Mouse (Mus musculus) liver, embryonic 11.5 days (tissue): ENCODE measurements around the gene Spred2. TPM values are rescaled to one million over a fixed set of nuclear protein-coding genes. Genes with fewer than 3 reads are reported as not detected.

Source experiments
- ATAC-seq: fragments of 200-750 bp; cut with Nextera tagmentation; replicated peaks from 2 replicates; pipeline ENCODE4 v1.8.0; 2017; ENCODE audit warnings: moderate number of reproducible peaks, mild to moderate bottlenecking, moderate TSS enrichment, moderate library complexity; ENCODE audit not compliant: low FRiP score
- DNase-seq: peaks from one replicate; pipeline ENCODE4 v3.0.0-alpha.2; 2017; ENCODE audit warnings: low spot score
- H3K27ac ChIP-seq: fragments of 300-500 bp; sonication (generic); 2 replicates; pipeline ENCODE4 v1.5.1; 2014; ENCODE audit warnings: mild to moderate bottlenecking, low read depth, low read length, control low read depth
- H3K27me3 ChIP-seq: fragments of 300-500 bp; sonication (generic); replicated peaks from 2 replicates; pipeline ENCODE4 v1.6.1; 2014; ENCODE audit warnings: low read length, mixed read lengths; ENCODE audit not compliant: control insufficient read depth, insufficient read depth
- H3K36me3 ChIP-seq: fragments of 300-500 bp; sonication (generic); 2 replicates; pipeline ENCODE4 v1.6.1; 2014; ENCODE audit warnings: mild to moderate bottlenecking, low read length, moderate library complexity, mixed read lengths; ENCODE audit not compliant: control insufficient read depth, insufficient read depth
- H3K4me1 ChIP-seq: fragments of 300-500 bp; sonication (generic); replicated peaks from 2 replicates; pipeline ENCODE4 v1.6.1; 2014; ENCODE audit warnings: low read length, mixed read lengths; ENCODE audit not compliant: control insufficient read depth, insufficient read depth
- H3K4me2 ChIP-seq: fragments of 300-500 bp; sonication (generic); 2 replicates; pipeline ENCODE4 v1.6.1; 2014; ENCODE audit warnings: mild to moderate bottlenecking, control low read depth, moderate library complexity
- H3K4me3 ChIP-seq: fragments of 300-500 bp; sonication (generic); 2 replicates; pipeline ENCODE4 v1.5.1; 2014; ENCODE audit warnings: low read depth, low read length, control low read depth
- H3K9ac ChIP-seq: fragments of 300-500 bp; sonication (generic); 2 replicates; pipeline ENCODE4 v1.6.1; 2014; ENCODE audit warnings: low read depth, low read length, control low read depth
- H3K9me3 ChIP-seq: fragments of 300-500 bp; sonication (generic); 2 replicates; pipeline ENCODE4 v1.6.1; 2016; ENCODE audit warnings: low read length, inconsistent platforms, mixed read lengths; ENCODE audit not compliant: control insufficient read depth
- WGBS: fragments of 180-500 bp; shearing (Covaris S2); extraction: QIAGEN DNeasy Blood & Tissue Kit; methylation state at CpG from one replicate; pipeline ENCODE4 v1.1.7; 2014; 5-methylcytosine and 5-hydroxymethylcytosine counted together
- polyA plus RNA-seq: library from polyadenylated mRNA; unstranded; fragments of >200 nt; fragmentation: Nextera tagmentation; extraction: Ambion mirVana; gene quantifications from 2 replicates; pipeline ENCODE4 v1.2.1, GENCODE M21; 2014

The Spred2 gene
- polyA plus RNA-seq, 1 experiment from 2014 or later: 5.0 TPM

DNA sequence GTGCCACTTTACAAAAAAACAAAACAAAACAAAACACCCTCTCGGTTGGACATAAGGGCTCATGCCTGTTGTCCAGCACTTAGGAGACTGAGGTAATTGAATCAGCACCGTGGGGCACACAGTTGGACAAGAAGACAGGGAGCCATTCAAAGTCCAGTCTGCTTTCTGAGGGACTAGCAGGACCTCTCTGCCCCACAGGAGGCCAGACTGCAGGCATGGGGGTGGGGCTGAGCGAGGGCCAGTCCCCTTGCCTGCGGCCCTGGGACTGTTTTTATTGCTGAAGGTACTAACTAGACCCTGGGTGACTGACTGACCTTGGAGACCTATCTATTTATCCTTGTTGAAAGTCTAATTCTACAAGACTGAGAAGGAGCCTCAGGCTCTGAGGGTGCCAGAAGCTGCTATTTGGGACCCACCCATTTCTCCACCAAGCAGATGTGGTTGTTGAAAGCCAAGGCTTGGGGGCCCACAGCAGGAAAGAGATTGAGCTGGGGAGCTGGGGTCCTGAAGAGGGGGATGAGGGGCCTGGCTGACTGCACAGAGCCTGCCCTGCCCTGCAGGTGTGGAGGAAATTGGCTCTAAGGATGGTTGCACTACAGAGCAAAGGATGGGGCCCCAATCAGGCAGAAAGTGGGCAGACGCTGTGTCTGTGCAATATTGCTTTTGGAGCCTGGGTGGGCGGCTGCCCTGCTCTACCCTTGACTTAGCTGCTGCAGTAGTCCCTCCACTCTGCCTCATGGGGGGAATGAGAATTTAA, 117.2 kb downstream of the Spred2 start:
- WGBS: 46% methylated on average over 6 of the region's 6 CpGs
- no peaks in the 10 kb centered on the region for H3K27me3 ChIP-seq
- H3K4me1 ChIP-seq: peaks cover 12% of the 10 kb centered on the region
- H3K4me2 ChIP-seq: no peak overlapping the region
- H3K4me3 ChIP-seq: no peak overlapping the region
- ATAC-seq (no peak), DNase-seq (no peak)
- H3K9ac ChIP-seq: no peak overlapping the region
- no peaks in the 10 kb centered on the region for H3K9me3 ChIP-seq
- no peak overlapping the region for H3K27ac ChIP-seq
- no peaks in the 10 kb centered on the region for H3K36me3 ChIP-seq

DNA sequence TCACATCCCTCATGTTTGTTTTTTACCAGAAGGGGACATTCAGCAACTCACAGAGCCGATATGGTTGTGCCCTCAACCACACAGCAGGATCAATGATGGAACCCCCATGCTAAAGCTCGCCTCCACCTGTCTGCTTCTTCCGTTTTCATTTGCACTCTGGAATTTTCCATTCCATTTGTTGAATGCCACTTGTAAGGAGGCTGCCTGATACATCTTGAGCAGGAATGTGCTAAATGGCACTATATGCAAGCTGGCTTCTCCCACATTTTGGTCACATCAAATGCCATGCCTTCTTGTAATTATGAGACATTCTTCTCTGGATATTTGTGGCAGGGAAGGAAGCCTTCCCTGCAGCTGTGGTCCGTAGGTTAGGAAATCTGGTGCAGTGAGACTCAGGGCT, 117.9 kb downstream of the Spred2 start:
- Histone ChIP-seq H3K36me3 (no peaks in the 10 kb centered on the region), H3K4me1 (peaks cover 12% of the 10 kb centered on the region)
- 74% methylated on average over 4 of the region's 4 CpGs for WGBS

DNA sequence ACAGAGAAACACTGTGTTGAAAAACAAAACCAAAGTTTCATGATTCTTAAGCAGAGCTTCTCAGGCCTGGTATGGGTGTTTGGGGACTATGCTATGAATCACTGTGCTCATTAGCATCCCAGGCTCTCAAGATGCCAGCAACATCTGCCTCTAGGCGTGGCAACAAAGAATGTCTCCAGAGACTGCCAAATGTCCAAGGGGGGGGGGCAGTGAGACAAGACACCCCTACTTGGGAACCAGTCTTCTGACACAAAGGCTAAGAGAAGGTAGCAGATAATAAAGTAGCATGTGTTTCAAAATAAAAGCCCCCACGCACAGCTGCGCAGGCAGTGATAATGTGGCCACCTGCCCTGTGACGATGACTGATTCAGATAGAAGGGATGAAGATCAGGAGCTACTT, 119.1 kb downstream of the Spred2 start:
- Histone ChIP-seq H3K9ac (no peak overlapping the region), H3K9me3 (no peaks in the 10 kb centered on the region), H3K36me3 (no peaks in the 10 kb centered on the region), H3K4me2 (no peak overlapping the region), H3K27ac (no peak overlapping the region), H3K4me1 (peaks cover 12% of the 10 kb centered on the region), H3K27me3 (no peaks in the 10 kb centered on the region), H3K4me3 (no peak overlapping the region)
- peak; percentile 72 for ATAC-seq
- no peak for DNase-seq
- WGBS: 57% methylated on average over 4 of the region's 4 CpGs

More for the DNA sequence above, 117.9 kb downstream of the Spred2 start:
- DNase-seq: no peak
- no peak for ATAC-seq
- H3K9ac ChIP-seq: no peak overlapping the region
- H3K4me3 ChIP-seq: no peak overlapping the region
- H3K4me2 ChIP-seq: no peak overlapping the region
- no peak overlapping the region for H3K27ac ChIP-seq
- H3K27me3 ChIP-seq: no peaks in the 10 kb centered on the region
- no peaks in the 10 kb centered on the region for H3K9me3 ChIP-seq

DNA sequence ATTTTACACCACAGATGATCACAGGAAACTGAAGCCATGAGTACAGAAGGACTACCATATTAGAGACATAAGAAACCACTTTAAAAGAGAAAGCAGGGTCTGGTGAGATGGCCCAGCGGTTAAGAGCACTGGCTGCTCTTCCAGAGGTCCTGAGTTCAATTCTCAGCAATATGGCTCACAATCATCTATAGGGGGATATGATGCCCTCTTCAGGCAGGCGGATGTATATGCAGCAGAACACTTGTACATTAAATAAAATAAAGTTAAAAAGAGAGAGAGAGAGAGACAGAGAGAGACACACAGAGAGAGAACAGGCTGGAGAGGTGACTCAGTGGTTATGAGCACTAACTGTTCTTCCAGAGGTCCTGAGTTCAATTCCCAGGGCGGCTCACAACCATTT, 121.4 kb downstream of the Spred2 start:
- no peak for ATAC-seq

DNA sequence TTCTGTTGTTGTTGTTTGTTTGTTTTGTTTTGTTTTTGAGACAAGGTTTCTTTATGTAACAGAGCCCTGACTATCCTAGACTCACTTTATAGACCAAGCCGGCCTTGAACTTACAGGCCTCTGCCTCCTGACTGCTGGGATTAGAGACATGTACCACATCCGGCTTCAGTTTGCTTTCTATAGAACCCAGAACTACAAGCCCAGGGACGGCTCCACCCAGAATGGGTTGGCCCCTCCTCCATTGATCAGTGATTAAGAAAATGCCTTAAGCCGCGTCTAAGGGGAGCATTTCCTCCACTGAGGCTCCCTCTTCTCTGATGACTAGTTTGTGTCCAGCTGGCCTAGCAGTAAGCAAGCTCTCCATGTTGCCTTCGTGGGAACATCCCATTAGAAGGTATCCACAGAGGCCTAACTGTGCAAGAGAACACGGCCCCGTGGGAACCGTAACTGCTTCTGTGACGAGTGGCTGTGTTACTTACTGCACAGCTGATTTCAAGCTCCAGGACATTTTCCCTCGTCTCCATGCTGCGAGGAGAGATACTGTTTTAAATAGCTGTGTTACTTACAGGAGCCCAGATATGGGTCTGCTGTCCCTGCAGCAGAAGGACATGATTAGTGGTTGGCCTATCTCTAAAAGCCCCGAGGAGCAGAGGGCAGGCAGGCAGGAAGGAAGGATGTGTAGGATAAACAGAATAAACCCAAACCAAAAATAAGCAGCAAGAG, 128.8 kb downstream of the Spred2 start:
- peaks cover 16% of the 10 kb centered on the region for H3K4me1 ChIP-seq
- no peaks in the 10 kb centered on the region for H3K27me3 ChIP-seq
- H3K9me3 ChIP-seq: no peaks in the 10 kb centered on the region
- H3K9ac ChIP-seq: 0 out of 2 replicates have a peak overlapping the region, but pooled peaks have one; percentile 34
- DNase-seq (no peak), ATAC-seq (peak; percentile 81)
- peaks cover 2% of the 10 kb centered on the region; the same call in 1 of the 2 replicates for H3K36me3 ChIP-seq
- WGBS: 32% methylated on average over 13 of the region's 13 CpGs
- H3K4me2 ChIP-seq: peak overlapping the region; percentile 55
- peak overlapping the region; percentile 7; the same call in 1 of the 2 replicates for H3K4me3 ChIP-seq
- peak overlapping the region; percentile 67; the same call in 1 of the 2 replicates for H3K27ac ChIP-seq

More for the DNA sequence above, 121.4 kb downstream of the Spred2 start:
- Histone ChIP-seq H3K4me2 (no peak overlapping the region), H3K9ac (no peak overlapping the region), H3K27me3 (no peaks in the 10 kb centered on the region), H3K4me3 (no peak overlapping the region), H3K9me3 (no peaks in the 10 kb centered on the region), H3K27ac (no peak overlapping the region), H3K4me1 (peaks cover 12% of the 10 kb centered on the region), H3K36me3 (no peaks in the 10 kb centered on the region)
- DNase-seq: no peak
- 60% methylated on average over 3 of the region's 3 CpGs for WGBS

DNA sequence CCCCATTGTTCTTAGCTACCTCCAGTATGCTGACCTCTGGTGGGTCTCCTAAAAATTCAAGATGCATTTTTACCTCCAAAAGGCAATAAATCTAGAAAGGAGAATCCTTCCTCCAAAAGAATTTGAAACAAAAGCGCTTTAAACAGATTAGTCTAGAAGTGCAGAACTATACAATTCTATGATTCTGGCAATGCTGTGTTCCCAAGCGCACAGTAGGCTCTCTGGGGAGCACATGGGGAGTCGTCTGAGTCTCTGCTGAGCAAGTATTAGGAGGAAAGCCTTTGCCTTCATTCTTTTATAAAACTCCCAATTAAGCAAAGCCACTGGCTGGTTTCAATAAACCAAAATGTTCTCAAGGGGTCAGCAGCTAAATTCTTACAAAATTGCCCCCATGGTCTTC, 129.8 kb downstream of the Spred2 start:
- DNase-seq (no peak), ATAC-seq (no peak)
- H3K4me2 ChIP-seq: no peak overlapping the region
- peaks cover 2% of the 10 kb centered on the region; the same call in 1 of the 2 replicates for H3K36me3 ChIP-seq
- 80% methylated on average over 3 of the region's 3 CpGs for WGBS
- H3K27ac ChIP-seq: no peak overlapping the region
- H3K4me1 ChIP-seq: peaks cover 16% of the 10 kb centered on the region
- no peak overlapping the region for H3K9ac ChIP-seq
- H3K4me3 ChIP-seq: no peak overlapping the region
- no peaks in the 10 kb centered on the region for H3K9me3 ChIP-seq
- H3K27me3 ChIP-seq: no peaks in the 10 kb centered on the region

DNA sequence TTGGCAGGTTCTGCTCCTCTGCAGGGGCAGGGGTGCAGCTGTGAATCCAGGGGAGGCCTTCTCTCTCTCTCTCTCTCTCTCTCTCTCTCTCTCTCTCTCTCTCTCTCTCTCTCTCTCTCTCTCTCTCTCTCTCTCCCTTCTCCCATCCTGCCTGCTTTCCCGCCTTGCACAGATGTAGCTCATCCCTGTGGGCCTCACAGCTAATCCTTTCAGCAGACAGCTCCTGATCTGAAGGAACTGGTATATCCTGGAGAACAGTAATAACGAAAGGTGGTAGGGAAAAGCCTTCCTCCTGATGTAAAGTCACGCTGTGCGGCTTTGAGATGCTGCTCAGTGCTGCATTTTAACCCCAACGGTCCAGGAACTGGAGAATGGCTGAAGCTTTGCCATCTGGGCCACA, 130.4 kb downstream of the Spred2 start:
- WGBS: 68% methylated on average over 5 of the region's 5 CpGs
- ATAC-seq: no peak
- H3K9me3 ChIP-seq: no peaks in the 10 kb centered on the region

DNA sequence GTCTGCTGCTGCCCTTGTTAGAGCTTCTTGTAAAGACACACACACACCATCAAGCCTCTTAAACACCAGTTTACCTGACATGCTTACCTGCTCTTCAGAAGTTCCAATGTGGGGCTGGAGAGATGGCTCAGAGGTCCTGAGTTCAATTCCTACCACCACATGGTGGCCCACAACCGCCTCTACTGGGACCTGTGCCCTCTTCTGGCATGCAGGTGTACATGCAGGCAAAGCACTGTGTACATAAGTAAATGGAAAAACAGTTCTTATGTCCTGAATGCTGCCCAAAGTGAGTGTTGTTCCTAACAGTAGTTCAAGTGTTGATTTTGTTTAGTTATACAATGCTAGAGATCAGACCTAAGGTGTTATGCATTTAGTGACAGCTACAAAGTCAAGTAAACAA, 132.0 kb downstream of the Spred2 start:
- no peaks in the 10 kb centered on the region for H3K9me3 ChIP-seq
- no peak overlapping the region for H3K9ac ChIP-seq
- peaks cover 6% of the 10 kb centered on the region; the same call in 1 of the 2 replicates for H3K36me3 ChIP-seq
- no peaks in the 10 kb centered on the region for H3K27me3 ChIP-seq
- no peak overlapping the region for H3K4me2 ChIP-seq
- H3K4me3 ChIP-seq: no peak overlapping the region
- DNase-seq: no peak
- 81% methylated on average over 1 of the region's 1 CpGs for WGBS
- peaks cover 16% of the 10 kb centered on the region for H3K4me1 ChIP-seq
- no peak overlapping the region for H3K27ac ChIP-seq
- ATAC-seq: no peak

More for the DNA sequence above, 130.4 kb downstream of the Spred2 start:
- H3K4me3 ChIP-seq: no peak overlapping the region
- DNase-seq: no peak
- no peak overlapping the region for H3K9ac ChIP-seq
- H3K4me1 ChIP-seq: peaks cover 16% of the 10 kb centered on the region
- H3K27me3 ChIP-seq: no peaks in the 10 kb centered on the region
- H3K27ac ChIP-seq: no peak overlapping the region
- no peak overlapping the region for H3K4me2 ChIP-seq
- peaks cover 6% of the 10 kb centered on the region; the same call in 1 of the 2 replicates for H3K36me3 ChIP-seq
